Mouse (Mus musculus) thymus, adult 2 months (tissue): ENCODE measurements around the gene Dnph1. TPM values are rescaled to one million over a fixed set of nuclear protein-coding genes. Genes with fewer than 3 reads are reported as not detected.

Source experiments
- DNase-seq: peaks from one replicate; pipeline ENCODE4 v3.0.0; 2021
- H3K27ac ChIP-seq: fragments of 200-500 bp; 2 replicates; pipeline ENCODE4 v1.5.1; 2012; ENCODE audit warnings: low read length, control low read depth; ENCODE audit not compliant: control insufficient read depth, insufficient read depth
- H3K27me3 ChIP-seq: fragments of 200-500 bp; 2 replicates; pipeline ENCODE4 v1.6.1; 2012; ENCODE audit warnings: mild to moderate bottlenecking, low read length, moderate library complexity, mixed read lengths; ENCODE audit not compliant: control insufficient read depth, insufficient read depth
- H3K36me3 ChIP-seq: fragments of 200-500 bp; 2 replicates; pipeline ENCODE4 v1.6.1; 2012; ENCODE audit warnings: mild to moderate bottlenecking, low read length, moderate library complexity; ENCODE audit not compliant: control insufficient read depth, insufficient read depth
- H3K4me1 ChIP-seq: fragments of 200-500 bp; replicated peaks from 2 replicates; pipeline ENCODE4 v1.6.1; 2012; ENCODE audit warnings: low read length; ENCODE audit not compliant: control insufficient read depth, insufficient read depth
- H3K4me3 ChIP-seq: fragments of 200-500 bp; 2 replicates; pipeline ENCODE4 v1.5.1; 2012; ENCODE audit warnings: mild to moderate bottlenecking, low read length, control low read depth, moderate library complexity; ENCODE audit not compliant: control insufficient read depth, insufficient read depth
- CTCF ChIP-seq: fragments of 200-500 bp; IDR thresholded peaks from 2 replicates; pipeline ENCODE4 v1.5.1; 2012; ENCODE audit warnings: mild to moderate bottlenecking, control low read depth, low read length, moderate library complexity, borderline replicate concordance; ENCODE audit not compliant: control insufficient read depth, poor library complexity, insufficient read depth; ENCODE audit errors: extremely low read depth
- POLR2A ChIP-seq: fragments of 200-500 bp; IDR thresholded peaks from 2 replicates; pipeline ENCODE4 v1.6.1; 2012; ENCODE audit warnings: mild to moderate bottlenecking, low read length, control low read depth, moderate library complexity; ENCODE audit not compliant: control insufficient read depth, poor library complexity, insufficient read depth; ENCODE audit errors: extremely low read depth
- WGBS: fragments of 180-500 bp; shearing (Covaris S2); methylation state at CpG from one replicate; pipeline ENCODE4 v1.1.7; 2018; 5-methylcytosine and 5-hydroxymethylcytosine counted together
- polyA plus RNA-seq: library from polyadenylated mRNA; depleted of rRNA; stranded (reverse); fragments of >200 nt; gene quantifications from 2 replicates; pipeline ENCODE4 v1.2.3, GENCODE M21; 2012; rRNA removed

Gene Dnph1
- 14.0 and 17.7 TPM in 2 replicates for polyA plus RNA-seq

DNA sequence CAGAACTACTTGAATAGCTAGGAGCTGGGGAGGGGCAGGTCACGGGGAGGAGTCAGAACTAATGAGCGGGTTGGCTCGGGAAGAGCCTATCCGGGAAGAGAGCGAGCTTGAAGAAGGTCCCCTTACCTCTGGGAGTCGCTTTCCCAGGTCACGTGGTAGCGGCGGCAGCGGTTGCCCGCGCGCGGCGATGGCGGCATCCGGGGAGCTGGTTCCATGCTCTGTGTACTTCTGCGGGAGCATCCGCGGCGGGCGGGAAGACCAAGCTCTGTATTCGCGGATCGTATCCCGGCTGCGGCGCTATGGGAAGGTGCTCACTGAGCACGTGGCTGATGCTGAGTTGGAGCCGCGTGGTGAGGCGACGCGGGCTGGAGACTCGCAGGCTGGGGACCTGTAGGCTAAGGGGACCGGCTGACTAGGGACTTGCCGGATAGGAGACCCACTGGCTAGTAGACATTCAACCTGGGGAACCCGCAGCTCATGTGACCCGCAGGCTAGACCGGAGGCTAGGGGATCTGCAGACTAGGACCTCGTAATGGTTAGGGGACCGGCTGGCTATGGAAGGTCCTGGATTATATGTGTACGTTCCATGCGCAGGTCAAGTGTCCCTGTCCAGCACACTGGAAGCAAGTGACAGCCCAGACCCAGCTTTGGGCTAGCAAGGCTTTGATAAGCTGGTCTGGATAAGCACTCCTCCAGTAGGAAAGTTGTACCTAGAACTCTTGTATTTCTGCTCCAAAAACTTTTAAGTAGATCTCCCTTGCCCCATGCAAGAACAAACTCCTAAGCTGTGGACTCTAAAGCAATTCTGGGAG is at the start of gene Dnph1:
Dnph1 (plus strand) TSS at position 89 of the 812 bp plus-strand sequence.
- peaks cover 5% of the 10 kb centered on the region for H3K4me1 ChIP-seq
- peak within 1 kb of the TSS; percentile 50 for H3K4me3 ChIP-seq
- H3K36me3 ChIP-seq = no peaks in the 10 kb centered on the region
- TF ChIP-seq CTCF (peak; percentile 35; the same call in 1 of the 2 replicates), POLR2A (0 out of 2 replicates have a peak, but pooled peaks have one; percentile 16)
- 2% methylated on average over 44 of the region's 44 CpGs for WGBS
- no peaks in the 10 kb centered on the region for H3K27me3 ChIP-seq
- DNase-seq = peak; percentile 77
- no peak within 1 kb of the TSS for H3K27ac ChIP-seq

DNA sequence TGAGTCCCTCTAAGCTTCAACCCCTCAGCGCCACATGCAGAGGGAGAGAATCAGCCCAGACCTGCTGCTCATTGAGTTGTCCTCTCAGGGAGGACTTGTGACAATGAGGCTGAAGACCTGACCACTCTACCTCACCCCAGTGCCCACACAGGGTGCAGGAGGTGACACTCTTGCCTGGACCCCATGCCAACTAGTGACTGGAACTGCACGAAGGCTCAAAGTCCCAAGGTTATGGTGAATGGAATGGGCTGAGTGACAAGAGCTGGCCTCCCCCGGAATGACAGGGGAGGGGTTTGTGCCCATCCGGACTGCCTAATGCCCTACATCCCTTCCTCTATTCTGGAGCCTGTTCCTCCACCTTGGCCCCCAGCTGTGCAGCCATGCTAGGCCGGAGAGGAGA is 43.8 kb upstream of the Dnph1 start:
- H3K27me3 ChIP-seq = peaks cover 20% of the 10 kb centered on the region; the same call in 1 of the 2 replicates
- TF ChIP-seq CTCF = no peak
- WGBS = 63% methylated on average over 5 of the region's 5 CpGs
- H3K27ac ChIP-seq = no peak overlapping the region
- H3K4me3 ChIP-seq = no peak overlapping the region
- H3K4me1 ChIP-seq = no peaks in the 10 kb centered on the region; the same call in 1 of the 2 replicates
- H3K36me3 ChIP-seq = no peaks in the 10 kb centered on the region
- DNase-seq = no peak

DNA sequence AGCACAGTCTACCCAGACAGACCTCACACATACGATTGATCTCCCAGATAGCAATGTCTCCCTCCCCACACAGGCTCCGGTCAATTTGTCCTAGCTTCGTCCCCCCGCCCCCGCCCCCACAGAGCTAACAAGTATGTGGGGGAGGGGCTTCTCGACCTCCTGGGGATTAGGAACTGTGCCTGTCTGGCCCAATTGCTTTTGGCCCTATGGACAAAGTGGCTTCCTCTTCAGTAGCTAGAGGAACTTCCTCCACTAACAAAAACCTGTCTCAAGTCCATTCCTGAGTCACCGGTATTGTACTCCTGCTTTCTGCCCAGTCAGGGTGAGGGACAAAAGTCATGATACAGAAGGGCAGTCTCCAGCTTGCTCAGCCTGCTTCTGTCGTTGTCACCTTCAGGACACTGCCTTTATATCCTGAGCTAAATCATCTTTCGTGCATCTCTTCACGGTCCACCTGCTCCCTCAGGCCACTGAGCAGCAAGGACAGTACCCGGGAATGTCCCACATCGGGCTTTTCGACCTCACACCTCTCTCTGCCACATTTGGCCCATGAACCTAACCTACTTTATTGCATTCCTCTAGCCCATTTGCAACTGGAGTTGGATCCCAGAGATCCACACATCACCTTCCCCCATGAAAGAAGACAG is 43.1 kb upstream of the Dnph1 start:
- no peaks in the 10 kb centered on the region for H3K36me3 ChIP-seq
- H3K27ac ChIP-seq = no peak overlapping the region
- WGBS = 20% methylated on average over 13 of the region's 13 CpGs
- H3K4me3 ChIP-seq = no peak overlapping the region
- no peaks in the 10 kb centered on the region; the same call in 1 of the 2 replicates for H3K4me1 ChIP-seq
- DNase-seq = no peak
- H3K27me3 ChIP-seq = peaks cover 20% of the 10 kb centered on the region; the same call in 1 of the 2 replicates
- TF ChIP-seq POLR2A (no peak), CTCF (no peak)

DNA sequence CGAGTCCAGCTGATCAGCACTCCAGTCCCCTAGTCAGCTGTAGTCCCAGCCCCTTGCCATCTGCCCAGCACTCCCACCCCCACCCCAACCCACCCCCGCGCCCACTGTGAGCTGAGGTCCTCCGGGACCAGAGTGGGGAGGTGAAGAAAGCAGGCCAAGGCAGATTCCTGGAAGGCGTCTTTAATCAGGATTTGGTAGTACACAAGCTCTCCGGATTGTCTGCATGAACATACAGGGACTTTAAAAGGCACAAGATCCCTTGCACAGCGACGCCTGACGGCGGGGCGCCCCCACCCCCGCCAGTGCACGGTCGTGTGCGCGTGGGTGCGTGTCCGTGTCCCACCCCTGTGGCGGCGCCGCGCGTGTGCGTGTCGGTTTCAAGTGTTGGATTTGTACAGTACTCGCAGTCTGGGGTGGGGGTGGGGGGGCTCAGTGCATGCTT is 42.5 kb upstream of the Dnph1 start:
- TF ChIP-seq POLR2A (no peak), CTCF (no peak)
- Histone ChIP-seq H3K4me1 (no peaks in the 10 kb centered on the region; the same call in 1 of the 2 replicates), H3K27me3 (peaks cover 20% of the 10 kb centered on the region; the same call in 1 of the 2 replicates), H3K4me3 (no peak overlapping the region), H3K27ac (no peak overlapping the region), H3K36me3 (no peaks in the 10 kb centered on the region)
- no peak for DNase-seq
- 12% methylated on average over 26 of the region's 26 CpGs for WGBS

DNA sequence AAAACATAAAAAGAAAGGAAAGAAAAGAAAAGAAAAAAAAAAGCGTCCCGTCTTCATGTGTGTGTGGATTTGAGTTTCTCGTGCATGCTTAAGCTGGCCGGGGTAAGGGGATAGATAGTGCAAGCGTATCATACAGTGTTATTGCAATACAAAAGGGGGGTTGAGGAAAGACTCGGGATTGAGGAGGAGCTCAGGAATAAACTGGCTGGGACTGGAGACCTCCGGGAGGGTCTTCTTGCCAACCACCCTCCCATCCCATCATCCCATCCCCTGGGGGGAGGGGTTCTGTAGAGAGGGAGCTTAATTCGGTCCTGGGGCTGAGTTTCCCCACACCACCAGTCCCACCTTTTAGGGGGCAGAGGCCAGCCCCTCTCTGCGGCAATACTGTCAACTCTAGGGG is 42.0 kb upstream of the Dnph1 start:
- H3K36me3 ChIP-seq = no peaks in the 10 kb centered on the region
- H3K27ac ChIP-seq = no peak overlapping the region
- H3K27me3 ChIP-seq = peaks cover 20% of the 10 kb centered on the region; the same call in 1 of the 2 replicates
- TF ChIP-seq CTCF (no peak), POLR2A (no peak)
- DNase-seq = no peak
- no peaks in the 10 kb centered on the region; the same call in 1 of the 2 replicates for H3K4me1 ChIP-seq
- H3K4me3 ChIP-seq = no peak overlapping the region
- WGBS = 9% methylated on average over 9 of the region's 9 CpGs

DNA sequence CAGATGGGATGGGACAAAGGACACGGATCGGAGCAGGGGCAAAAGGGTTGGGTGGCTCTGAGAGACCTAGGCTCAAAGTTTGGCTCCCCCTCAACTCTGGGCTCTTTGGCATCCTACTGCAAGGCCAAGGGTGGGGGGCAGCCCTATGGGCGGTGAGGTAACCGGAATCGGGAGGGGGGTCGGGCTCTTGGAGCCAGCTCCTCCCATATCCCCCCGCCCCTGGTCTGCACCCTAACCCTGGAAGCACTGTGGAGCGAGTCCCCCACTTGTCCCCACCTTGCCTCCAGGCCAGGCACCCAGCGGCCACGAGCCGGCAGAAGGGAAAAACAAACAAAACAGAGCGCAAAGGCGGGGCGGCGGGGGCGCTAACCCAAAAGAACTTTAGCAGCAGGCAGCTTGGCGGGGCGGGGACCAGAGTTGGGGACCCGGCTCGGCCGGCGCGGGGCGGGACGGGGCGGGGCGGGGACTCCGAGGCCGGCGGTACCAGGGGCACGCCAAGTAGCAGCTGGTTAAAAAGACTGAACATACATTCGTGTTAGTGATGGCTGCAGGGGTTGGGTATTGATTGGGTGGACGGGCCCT is 41.3 kb upstream of the Dnph1 start:
- TF ChIP-seq POLR2A (no peak), CTCF (no peak)
- peaks cover 23% of the 10 kb centered on the region; the same call in 1 of the 2 replicates for H3K27me3 ChIP-seq
- no peak overlapping the region for H3K4me3 ChIP-seq
- 3% methylated on average over 33 of the region's 33 CpGs for WGBS
- H3K27ac ChIP-seq = no peak overlapping the region
- DNase-seq = peak; percentile 25
- no peaks in the 10 kb centered on the region; the same call in 1 of the 2 replicates for H3K4me1 ChIP-seq
- H3K36me3 ChIP-seq = no peaks in the 10 kb centered on the region
